Comparison of ENCODE assay signal across 14 mouse cellular contexts in the genomic region with DNA sequence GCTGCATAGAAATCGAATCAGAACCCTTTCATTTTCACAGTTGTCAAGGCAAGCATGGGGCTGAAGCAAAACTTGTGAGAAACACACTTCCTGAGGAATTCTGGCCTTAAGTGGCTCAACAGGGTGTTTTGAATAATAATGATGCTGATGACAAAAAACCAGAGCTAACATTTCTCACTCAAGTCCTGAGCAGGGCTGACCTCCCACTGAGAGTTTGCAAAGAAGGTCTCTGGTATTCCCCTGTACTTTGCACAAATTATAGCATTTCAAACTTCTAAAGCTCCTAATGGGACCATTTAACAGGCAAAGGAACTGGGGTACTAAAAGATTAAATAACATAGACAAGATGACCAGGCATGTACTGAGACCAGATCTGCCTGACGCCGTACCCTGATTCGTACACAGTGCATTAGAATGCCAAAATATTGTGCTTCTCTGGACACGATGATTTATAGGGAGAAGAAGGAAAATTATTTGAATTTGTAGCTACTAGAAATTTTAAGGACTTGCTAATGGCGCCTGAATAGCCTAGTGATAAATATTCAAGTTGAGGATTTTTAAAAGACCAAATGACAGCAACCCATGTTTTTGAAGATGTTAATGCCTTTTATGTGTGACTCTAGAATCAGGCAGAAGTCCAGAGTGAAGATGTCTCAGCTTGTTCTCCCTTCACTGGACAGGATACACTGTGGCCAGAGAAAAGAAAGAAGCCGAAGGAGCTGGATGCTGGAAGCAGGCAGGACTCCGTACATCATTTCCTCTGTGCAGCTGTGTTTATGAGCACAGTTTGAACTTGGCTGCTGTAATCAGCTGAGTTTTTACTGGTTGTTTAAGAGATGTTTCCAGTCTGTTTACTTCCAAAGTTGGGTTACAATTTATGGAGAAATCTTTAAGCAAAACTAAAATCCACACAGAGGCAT.
DNase-seq lines count a peak whose midpoint lies in the region; ATAC-seq and TF ChIP-seq lines count a peak whose summit lies in the region.
"Had no signal": no experiment of that assay in that cellular context is flagged by ENCODE, and none has a peak within 500 bp of the region (broad histone marks: within the 10 kb centered on the region; RNA-seq: fewer than 3 reads in every experiment).

No protein-coding gene starts in this region.

- H3K27me3 ChIP-seq in forebrain, embryonic 14.5 days (replicated peaks; ENCODE audit: control insufficient read depth, insufficient read depth, low read length), result no peaks in the 10 kb centered on the region
- H3K27me3 ChIP-seq in forebrain, embryonic 15.5 days, result no peaks in the 10 kb centered on the region
- no peaks in the 10 kb centered on the region for H3K27me3 ChIP-seq in midbrain, embryonic 12.5 days
- H3K27me3 ChIP-seq in midbrain, embryonic 15.5 days (replicated peaks), result no peaks in the 10 kb centered on the region
- H3K27me3 ChIP-seq in stomach, embryonic 16.5 days (ENCODE audit: control insufficient read depth, insufficient read depth, low read length), result no peaks in the 10 kb centered on the region
- H3K27me3 ChIP-seq: heart, embryonic 13.5 days had no signal

- H3K4me1 ChIP-seq in forebrain, embryonic 14.5 days (ENCODE audit: control insufficient read depth, insufficient read depth, low read length), result no peaks in the 10 kb centered on the region
- no peaks in the 10 kb centered on the region for H3K4me1 ChIP-seq in forebrain, embryonic 15.5 days
- H3K4me1 ChIP-seq in midbrain, embryonic 12.5 days, result peaks cover 6% of the 10 kb centered on the region; the same call in 1 of the 2 replicates
- H3K4me1 ChIP-seq in midbrain, embryonic 15.5 days, result no peaks in the 10 kb centered on the region
- H3K4me1 ChIP-seq in stomach, embryonic 16.5 days (ENCODE audit: control insufficient read depth, insufficient read depth, low read length), result no peaks in the 10 kb centered on the region
- H3K4me1 ChIP-seq: heart, embryonic 13.5 days had no signal

- H3K36me3 ChIP-seq in forebrain, embryonic 14.5 days (ENCODE audit: control insufficient read depth, insufficient read depth, low read length), result no peaks in the 10 kb centered on the region
- H3K36me3 ChIP-seq in forebrain, embryonic 15.5 days, result no peaks in the 10 kb centered on the region
- H3K36me3 ChIP-seq in midbrain, embryonic 12.5 days, result no peaks in the 10 kb centered on the region
- H3K36me3 ChIP-seq in midbrain, embryonic 15.5 days (replicated peaks), result no peaks in the 10 kb centered on the region
- no peaks in the 10 kb centered on the region for H3K36me3 ChIP-seq in stomach, embryonic 16.5 days (ENCODE audit: control insufficient read depth, insufficient read depth, low read length)
- H3K36me3 ChIP-seq: heart, embryonic 13.5 days; hindbrain, embryonic 10.5 days had no signal

- H3K9me3 ChIP-seq in forebrain, embryonic 14.5 days (replicated peaks; ENCODE audit: control insufficient read depth, low read length), result no peaks in the 10 kb centered on the region
- H3K9me3 ChIP-seq in forebrain, embryonic 15.5 days, result no peaks in the 10 kb centered on the region
- no peaks in the 10 kb centered on the region for H3K9me3 ChIP-seq in midbrain, embryonic 12.5 days
- no peaks in the 10 kb centered on the region for H3K9me3 ChIP-seq in midbrain, embryonic 15.5 days
- no peaks in the 10 kb centered on the region for H3K9me3 ChIP-seq in stomach, embryonic 16.5 days (replicated peaks; ENCODE audit: control insufficient read depth, low read length)
- H3K9me3 ChIP-seq: heart, embryonic 13.5 days; hindbrain, embryonic 10.5 days had no signal

- H3K4me2 ChIP-seq in forebrain, embryonic 14.5 days (ENCODE audit: low read length), result no peak overlapping the region
- H3K4me2 ChIP-seq in forebrain, embryonic 15.5 days (replicated peaks), result no peak overlapping the region
- no peak overlapping the region for H3K4me2 ChIP-seq in midbrain, embryonic 12.5 days (replicated peaks)
- H3K4me2 ChIP-seq in midbrain, embryonic 15.5 days, result no peak overlapping the region
- H3K4me2 ChIP-seq in stomach, embryonic 16.5 days (ENCODE audit: low read depth, low read length), result no peak overlapping the region
- H3K4me2 ChIP-seq: heart, embryonic 13.5 days had no signal

- H3K4me3 ChIP-seq in forebrain, embryonic 14.5 days (ENCODE audit: low read depth, low read length), result no peak overlapping the region
- H3K4me3 ChIP-seq in forebrain, embryonic 15.5 days, result no peak overlapping the region
- H3K4me3 ChIP-seq in layer of hippocampus, adult 2 months, result no peak overlapping the region
- no peak overlapping the region for H3K4me3 ChIP-seq in midbrain, embryonic 12.5 days
- no peak overlapping the region for H3K4me3 ChIP-seq in midbrain, embryonic 15.5 days
- no peak overlapping the region for H3K4me3 ChIP-seq in stomach, embryonic 16.5 days (replicated peaks; ENCODE audit: low read length)
- H3K4me3 ChIP-seq: heart, embryonic 13.5 days; hindbrain, embryonic 10.5 days had no signal

- TF ChIP-seq CTCF in layer of hippocampus, adult 2 months (conservative IDR thresholded peaks at IDR 0.05), result no peak

- ATAC-seq in forebrain, embryonic 14.5 days, result 0 out of 2 replicates have a peak, but pooled peaks have one; percentile 34
- no peak for ATAC-seq in forebrain, embryonic 15.5 days (replicated peaks)
- peak; percentile 64; the same call in 1 of the 2 replicates for ATAC-seq in midbrain, embryonic 12.5 days (ENCODE audit: low FRiP score, low read depth)
- ATAC-seq in midbrain, embryonic 15.5 days (replicated peaks), result no peak
- ATAC-seq in stomach, embryonic 16.5 days (ENCODE audit: insufficient read depth, low FRiP score), result peak; percentile 75; the same call in 1 of the 2 replicates

- DNase-seq in forebrain, embryonic 14.5 days (ENCODE audit: low spot score), result peak; percentile 22
- DNase-seq in layer of hippocampus, adult 2 months (ENCODE audit: low spot score in 2 of 2), result peak in 1 of 2 experiments; percentile 1
- no peak for DNase-seq in layer of hippocampus, adult 18-20 months (ENCODE audit: low spot score in 2 of 2)
- no peak for DNase-seq in adrenal gland, postnatal 25 days
- DNase-seq: cerebellum, postnatal 25 days; gastrocnemius, postnatal 10 days; kidney, adult 8-10 months; thymus, postnatal 36 days had no signal

- H3K27ac ChIP-seq in forebrain, embryonic 14.5 days (ENCODE audit: low read depth, low read length), result no peak overlapping the region
- H3K27ac ChIP-seq in forebrain, embryonic 15.5 days (replicated peaks), result no peak overlapping the region
- H3K27ac ChIP-seq in layer of hippocampus, adult 2 months, result peak overlapping the region; percentile 12
- H3K27ac ChIP-seq in midbrain, embryonic 12.5 days (replicated peaks), result no peak overlapping the region
- no peak overlapping the region for H3K27ac ChIP-seq in midbrain, embryonic 15.5 days
- H3K27ac ChIP-seq in stomach, embryonic 16.5 days (ENCODE audit: low read length), result peak overlapping the region; percentile 42; the same call in 1 of the 2 replicates
- H3K27ac ChIP-seq: heart, embryonic 13.5 days; hindbrain, embryonic 10.5 days had no signal

- H3K9ac ChIP-seq in forebrain, embryonic 14.5 days (ENCODE audit: low read length), result no peak overlapping the region
- no peak overlapping the region for H3K9ac ChIP-seq in forebrain, embryonic 15.5 days (replicated peaks)
- no peak overlapping the region for H3K9ac ChIP-seq in midbrain, embryonic 12.5 days (replicated peaks)
- H3K9ac ChIP-seq in midbrain, embryonic 15.5 days, result no peak overlapping the region
- no peak overlapping the region for H3K9ac ChIP-seq in stomach, embryonic 16.5 days (ENCODE audit: low read length)
- H3K9ac ChIP-seq: heart, embryonic 13.5 days had no signal

- 42% methylated on average over 8 of the region's 8 CpGs for WGBS in forebrain, embryonic 14.5 days
- WGBS in forebrain, embryonic 15.5 days, result 50% methylated on average over 8 of the region's 8 CpGs
- WGBS in midbrain, embryonic 12.5 days, result 61% methylated on average over 8 of the region's 8 CpGs
- WGBS in midbrain, embryonic 15.5 days, result 63% methylated on average over 8 of the region's 8 CpGs
- WGBS in stomach, embryonic 16.5 days, result 49% methylated on average over 8 of the region's 8 CpGs

Comparison
In these comparisons a context has a peak if more than half of its experiments do, and no peak if none do; other contexts are left out.
1. ATAC-seq: peak in forebrain, embryonic 14.5 days (single experiment), midbrain, embryonic 12.5 days (single experiment) and stomach, embryonic 16.5 days (single experiment); none in forebrain, embryonic 15.5 days (single experiment) and midbrain, embryonic 15.5 days (single experiment).
2. H3K27ac ChIP-seq: peak in layer of hippocampus, adult 2 months (single experiment) and stomach, embryonic 16.5 days (single experiment); none in forebrain, embryonic 14.5 days (single experiment), forebrain, embryonic 15.5 days (single experiment), midbrain, embryonic 12.5 days (single experiment) and midbrain, embryonic 15.5 days (single experiment).